Mouse (Mus musculus): Measurements from ENCODE around the gene Csmd2. TPM values are rescaled to one million over a fixed set of nuclear protein-coding genes. Genes with fewer than 3 reads are reported as not detected.

The Csmd2 gene
- polyA plus RNA-seq (2015; fragmentation: Nextera tagmentation; extraction: Ambion mirVana) = 0.27 and 0.32 TPM in 2 replicates

- peak within 1 kb of the TSS; percentile 55 for H3K4me2 ChIP-seq (ENCODE audit: low read depth, low read length)
- peak within 1 kb of the TSS; percentile 37 for H3K4me3 ChIP-seq (replicated peaks; ENCODE audit: low read length)
- H3K27me3 ChIP-seq (ENCODE audit: control insufficient read depth, insufficient read depth, low read length) = peaks cover 60% of the 10 kb centered on the region
- no peaks in the 10 kb centered on the region for H3K36me3 ChIP-seq (ENCODE audit: control insufficient read depth, insufficient read depth, low read length)
- H3K9me3 ChIP-seq (replicated peaks; ENCODE audit: control insufficient read depth, low read length) = no peaks in the 10 kb centered on the region
- no peak for ATAC-seq (ENCODE audit: insufficient read depth, low FRiP score)
- H3K27ac ChIP-seq (ENCODE audit: low read length) = no peak within 1 kb of the TSS
- WGBS = under 1% methylated on average over 61 of the region's 65 CpGs
- no peaks in the 10 kb centered on the region; the same call in 1 of the 2 replicates for H3K4me1 ChIP-seq (ENCODE audit: control insufficient read depth, insufficient read depth, low read length)
- no peak within 1 kb of the TSS for H3K9ac ChIP-seq (ENCODE audit: low read length)
Measured at GRCm38 (mm10) chr4:127987784-127988455, at the start of gene Csmd2. Gene Csmd2 (plus strand): TSS chr4:127987857.

GRCm38 (mm10) chr4:127947696-127948095, 40.0 kb upstream of the Csmd2 start:
- Histone ChIP-seq H3K36me3 (ENCODE audit: control insufficient read depth, insufficient read depth, low read length) (no peaks in the 10 kb centered on the region), H3K9ac (ENCODE audit: low read length) (no peak overlapping the region), H3K4me2 (ENCODE audit: low read depth, low read length) (no peak overlapping the region), H3K27ac (ENCODE audit: low read length) (no peak overlapping the region), H3K4me1 (ENCODE audit: control insufficient read depth, insufficient read depth, low read length) (no peaks in the 10 kb centered on the region), H3K27me3 (ENCODE audit: control insufficient read depth, insufficient read depth, low read length) (no peaks in the 10 kb centered on the region), H3K4me3 (replicated peaks; ENCODE audit: low read length) (no peak overlapping the region), H3K9me3 (replicated peaks; ENCODE audit: control insufficient read depth, low read length) (no peaks in the 10 kb centered on the region)
- 76% methylated on average over 2 of the region's 2 CpGs for WGBS
- ATAC-seq (ENCODE audit: insufficient read depth, low FRiP score) = no peak

- H3K4me3 ChIP-seq (replicated peaks; ENCODE audit: low read length) = no peak overlapping the region
- no peak for ATAC-seq (ENCODE audit: insufficient read depth, low FRiP score)
- no peaks in the 10 kb centered on the region for H3K9me3 ChIP-seq (replicated peaks; ENCODE audit: control insufficient read depth, low read length)
- no peaks in the 10 kb centered on the region for H3K27me3 ChIP-seq (ENCODE audit: control insufficient read depth, insufficient read depth, low read length)
- H3K36me3 ChIP-seq (ENCODE audit: control insufficient read depth, insufficient read depth, low read length) = no peaks in the 10 kb centered on the region
- H3K27ac ChIP-seq (ENCODE audit: low read length) = no peak overlapping the region
- WGBS = 37% methylated on average over 10 of the region's 10 CpGs
- no peak overlapping the region for H3K9ac ChIP-seq (ENCODE audit: low read length)
- no peaks in the 10 kb centered on the region for H3K4me1 ChIP-seq (ENCODE audit: control insufficient read depth, insufficient read depth, low read length)
- H3K4me2 ChIP-seq (ENCODE audit: low read depth, low read length) = no peak overlapping the region
Measured at GRCm38 (mm10) chr4:127953006-127953710, 34.5 kb upstream of the Csmd2 start.

- no peak for ATAC-seq (ENCODE audit: insufficient read depth, low FRiP score)
- no peaks in the 10 kb centered on the region for H3K4me1 ChIP-seq (ENCODE audit: control insufficient read depth, insufficient read depth, low read length)
- no peak overlapping the region for H3K4me3 ChIP-seq (replicated peaks; ENCODE audit: low read length)
- H3K27ac ChIP-seq (ENCODE audit: low read length) = no peak overlapping the region
- no peaks in the 10 kb centered on the region for H3K9me3 ChIP-seq (replicated peaks; ENCODE audit: control insufficient read depth, low read length)
- peaks cover 37% of the 10 kb centered on the region for H3K27me3 ChIP-seq (ENCODE audit: control insufficient read depth, insufficient read depth, low read length)
- no peaks in the 10 kb centered on the region for H3K36me3 ChIP-seq (ENCODE audit: control insufficient read depth, insufficient read depth, low read length)
- H3K9ac ChIP-seq (ENCODE audit: low read length) = no peak overlapping the region
- H3K4me2 ChIP-seq (ENCODE audit: low read depth, low read length) = no peak overlapping the region
- WGBS = 13% methylated on average over 7 of the region's 7 CpGs
Measured at GRCm38 (mm10) chr4:127969101-127969500, 18.6 kb upstream of the Csmd2 start.

- Histone ChIP-seq H3K9ac (ENCODE audit: low read length) (no peak overlapping the region), H3K27me3 (ENCODE audit: control insufficient read depth, insufficient read depth, low read length) (peaks cover 37% of the 10 kb centered on the region), H3K4me1 (ENCODE audit: control insufficient read depth, insufficient read depth, low read length) (no peaks in the 10 kb centered on the region), H3K36me3 (ENCODE audit: control insufficient read depth, insufficient read depth, low read length) (no peaks in the 10 kb centered on the region), H3K4me3 (replicated peaks; ENCODE audit: low read length) (no peak overlapping the region), H3K9me3 (replicated peaks; ENCODE audit: control insufficient read depth, low read length) (no peaks in the 10 kb centered on the region), H3K4me2 (ENCODE audit: low read depth, low read length) (no peak overlapping the region), H3K27ac (ENCODE audit: low read length) (no peak overlapping the region)
- WGBS = 5% methylated on average over 7 of the region's 7 CpGs
- ATAC-seq (ENCODE audit: insufficient read depth, low FRiP score) = no peak
Measured at GRCm38 (mm10) chr4:127970018-127970421, 17.6 kb upstream of the Csmd2 start.

GRCm38 (mm10) chr4:127970901-127971868, 16.5 kb upstream of the Csmd2 start, which contains the start of gene CK137956:
Gene CK137956 (minus strand): TSS chr4:127970951.
- no peak within 1 kb of the TSS for H3K4me2 ChIP-seq (ENCODE audit: low read depth, low read length)
- H3K4me3 ChIP-seq (replicated peaks; ENCODE audit: low read length) = no peak within 1 kb of the TSS
- no peak within 1 kb of the TSS for H3K27ac ChIP-seq (ENCODE audit: low read length)
- H3K36me3 ChIP-seq (ENCODE audit: control insufficient read depth, insufficient read depth, low read length) = no peaks in the 10 kb centered on the region
- ATAC-seq (ENCODE audit: insufficient read depth, low FRiP score) = no peak
- no peak within 1 kb of the TSS for H3K9ac ChIP-seq (ENCODE audit: low read length)
- H3K4me1 ChIP-seq (ENCODE audit: control insufficient read depth, insufficient read depth, low read length) = no peaks in the 10 kb centered on the region
- peaks cover 37% of the 10 kb centered on the region for H3K27me3 ChIP-seq (ENCODE audit: control insufficient read depth, insufficient read depth, low read length)
- H3K9me3 ChIP-seq (replicated peaks; ENCODE audit: control insufficient read depth, low read length) = no peaks in the 10 kb centered on the region
- WGBS = 3% methylated on average over 39 of the region's 39 CpGs

GRCm38 (mm10) chr4:127972976-127973375, 14.7 kb upstream of the Csmd2 start:
- 75% methylated on average over 3 of the region's 3 CpGs for WGBS
- H3K4me3 ChIP-seq (replicated peaks; ENCODE audit: low read length) = no peak overlapping the region
- no peak for ATAC-seq (ENCODE audit: insufficient read depth, low FRiP score)
- no peaks in the 10 kb centered on the region for H3K9me3 ChIP-seq (replicated peaks; ENCODE audit: control insufficient read depth, low read length)
- no peak overlapping the region for H3K27ac ChIP-seq (ENCODE audit: low read length)
- no peak overlapping the region for H3K9ac ChIP-seq (ENCODE audit: low read length)
- no peak overlapping the region for H3K4me2 ChIP-seq (ENCODE audit: low read depth, low read length)
- H3K36me3 ChIP-seq (ENCODE audit: control insufficient read depth, insufficient read depth, low read length) = no peaks in the 10 kb centered on the region
- no peaks in the 10 kb centered on the region for H3K4me1 ChIP-seq (ENCODE audit: control insufficient read depth, insufficient read depth, low read length)
- H3K27me3 ChIP-seq (ENCODE audit: control insufficient read depth, insufficient read depth, low read length) = peaks cover 37% of the 10 kb centered on the region

GRCm38 (mm10) chr4:127981125-127981524, 6.5 kb upstream of the Csmd2 start:
- Histone ChIP-seq H3K9me3 (replicated peaks; ENCODE audit: control insufficient read depth, low read length) (no peaks in the 10 kb centered on the region), H3K36me3 (ENCODE audit: control insufficient read depth, insufficient read depth, low read length) (no peaks in the 10 kb centered on the region), H3K4me3 (replicated peaks; ENCODE audit: low read length) (no peak overlapping the region), H3K4me1 (ENCODE audit: control insufficient read depth, insufficient read depth, low read length) (no peaks in the 10 kb centered on the region), H3K27me3 (ENCODE audit: control insufficient read depth, insufficient read depth, low read length) (peaks cover 13% of the 10 kb centered on the region), H3K4me2 (ENCODE audit: low read depth, low read length) (no peak overlapping the region), H3K27ac (ENCODE audit: low read length) (no peak overlapping the region), H3K9ac (ENCODE audit: low read length) (no peak overlapping the region)
- no peak for ATAC-seq (ENCODE audit: insufficient read depth, low FRiP score)
- WGBS = 81% methylated on average over 6 of the region's 6 CpGs

All from stomach, embryonic 16.5 days (tissue).